Mouse (Mus musculus): Measurements from ENCODE around the gene Hes1.

DNA sequence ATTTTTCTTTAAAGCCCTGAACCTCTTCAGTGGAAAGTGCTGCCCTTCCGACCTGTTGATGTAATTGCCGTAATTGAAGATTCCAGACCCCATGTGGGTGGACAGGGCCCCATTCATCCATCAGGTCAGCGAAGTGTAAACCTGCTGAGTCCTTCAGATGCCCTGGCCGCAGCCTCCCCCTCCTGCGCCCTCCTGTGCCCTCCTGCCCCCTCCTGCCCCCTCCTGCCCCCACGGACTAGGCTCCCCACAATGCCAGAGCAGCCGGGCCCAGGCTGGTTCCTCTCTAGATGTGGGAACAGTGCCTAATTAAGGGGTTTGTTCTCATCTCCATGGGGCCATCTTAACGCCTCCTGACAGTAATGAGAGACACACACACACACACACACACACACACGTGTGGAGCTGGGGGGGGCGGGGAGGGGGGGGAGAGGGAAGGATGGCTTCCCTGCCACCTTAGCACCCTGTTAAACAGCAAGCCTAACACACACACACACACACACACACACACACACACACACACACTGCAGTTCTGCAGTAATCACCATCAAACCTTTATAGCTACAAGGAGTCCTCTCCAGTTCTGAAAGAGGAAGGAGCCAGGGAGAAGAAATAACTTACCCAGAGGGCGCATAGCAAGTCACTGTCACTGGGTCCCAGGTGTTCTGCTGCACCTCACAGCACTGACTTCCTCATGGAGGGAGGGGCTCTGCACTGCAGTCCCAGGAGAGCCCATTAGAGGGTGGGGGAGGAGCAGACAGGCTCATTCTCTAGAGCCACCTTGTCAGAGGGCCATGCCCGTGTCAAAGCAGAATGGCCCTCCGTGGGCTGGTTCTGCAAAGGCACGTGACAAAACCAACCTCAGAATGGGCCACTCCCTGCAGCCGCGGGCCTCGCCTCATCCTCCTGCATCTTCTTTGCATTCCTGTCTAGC is 25.3 kb upstream of the Hes1 start:
- TF ChIP-seq POLR2A (IDR thresholded peaks at IDR 0.05; ENCODE audit: insufficient read depth, low read length) (no peak), CTCF (IDR thresholded peaks at IDR 0.05; ENCODE audit: low read depth, low read length) (no peak)

All from ES-Bruce4 (cell line).